Mouse (Mus musculus): ENCODE results near the gene Tmcc3. TPM values are rescaled to one million over a fixed set of nuclear protein-coding genes. Genes with fewer than 3 reads are reported as not detected.

Tmcc3 gene
- polyA plus RNA-seq, 1 experiment from 2014 or later, result 16.9 TPM

DNA sequence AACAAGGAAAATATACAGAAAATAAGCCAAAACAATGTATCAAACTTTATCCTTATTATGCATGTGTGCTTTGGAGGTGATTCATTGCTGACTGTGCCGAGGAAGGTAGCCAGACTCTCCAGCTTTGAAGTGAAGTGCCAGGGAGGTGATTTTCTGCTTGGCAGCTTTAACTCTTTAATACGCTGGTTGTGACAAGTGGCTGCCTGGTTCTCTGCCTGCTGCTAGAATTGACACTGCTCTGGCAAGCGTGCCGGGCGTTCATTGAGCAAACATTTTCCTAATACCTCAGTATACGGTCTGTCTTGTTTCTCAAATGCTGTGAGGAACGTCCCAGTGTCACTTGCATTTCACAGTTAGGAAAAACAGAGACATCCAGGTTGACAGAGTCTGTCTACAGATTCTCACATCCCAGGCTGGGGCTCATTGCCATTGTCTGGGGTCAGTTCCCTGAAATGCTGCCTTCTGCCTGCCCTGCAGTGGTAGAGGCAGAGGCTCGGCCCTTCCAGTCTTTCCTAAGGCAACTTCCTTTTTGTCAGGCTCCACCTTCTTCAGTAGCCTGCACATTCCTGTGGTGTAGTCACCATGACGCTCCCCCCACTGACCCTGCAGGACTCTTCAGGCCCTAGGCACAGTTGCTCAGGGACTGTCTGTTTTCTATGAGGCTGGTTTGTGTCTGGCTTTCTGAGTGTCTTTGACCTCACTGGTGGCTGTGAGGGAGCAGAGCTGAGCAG is 69.1 kb downstream of the Tmcc3 start:
- no peak for ATAC-seq (ENCODE audit: low FRiP score, low read depth)
- Histone ChIP-seq H3K27me3 (no peaks in the 10 kb centered on the region), H3K27ac (replicated peaks) (no peak overlapping the region), H3K4me1 (replicated peaks) (peaks cover 21% of the 10 kb centered on the region), H3K4me3 (no peak overlapping the region), H3K4me2 (no peak overlapping the region), H3K9me3 (peaks cover 6% of the 10 kb centered on the region; the same call in 1 of the 2 replicates), H3K9ac (no peak overlapping the region), H3K36me3 (no peaks in the 10 kb centered on the region)
- 58% methylated on average over 9 of the region's 9 CpGs for WGBS

DNA sequence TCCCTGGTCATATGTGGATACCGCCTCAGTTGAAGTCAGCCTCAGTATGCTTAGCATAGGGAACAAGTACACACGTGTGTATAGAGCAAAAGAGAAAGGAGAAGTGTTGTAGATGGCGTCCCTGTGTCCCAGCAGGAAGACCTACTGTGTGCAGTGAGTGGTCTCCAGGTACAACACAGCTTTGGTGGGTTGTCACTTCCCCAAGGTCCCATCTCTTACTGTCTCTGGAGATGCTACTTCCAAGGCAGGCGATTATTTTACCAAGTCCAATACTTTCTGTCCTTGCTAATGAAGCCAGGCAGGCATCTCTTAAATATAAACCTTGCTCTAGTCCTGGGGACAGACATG is 69.6 kb downstream of the Tmcc3 start:
- no peak overlapping the region for H3K4me3 ChIP-seq
- WGBS, result 83% methylated on average over 4 of the region's 4 CpGs
- H3K27me3 ChIP-seq, result no peaks in the 10 kb centered on the region
- H3K9ac ChIP-seq, result no peak overlapping the region
- ATAC-seq (ENCODE audit: low FRiP score, low read depth), result no peak
- no peak overlapping the region for H3K27ac ChIP-seq (replicated peaks)
- peaks cover 21% of the 10 kb centered on the region for H3K4me1 ChIP-seq (replicated peaks)
- H3K4me2 ChIP-seq, result no peak overlapping the region
- H3K36me3 ChIP-seq, result no peaks in the 10 kb centered on the region
- H3K9me3 ChIP-seq, result peaks cover 8% of the 10 kb centered on the region; the same call in 1 of the 2 replicates

GRCm38 (mm10) chr10:94382618-94383017 is 70.9 kb downstream of the Tmcc3 start:
- Histone ChIP-seq H3K27ac (replicated peaks) (no peak overlapping the region), H3K36me3 (no peaks in the 10 kb centered on the region), H3K27me3 (no peaks in the 10 kb centered on the region), H3K9me3 (peaks cover 8% of the 10 kb centered on the region; the same call in 1 of the 2 replicates), H3K4me2 (no peak overlapping the region), H3K4me3 (no peak overlapping the region), H3K9ac (no peak overlapping the region), H3K4me1 (replicated peaks) (peaks cover 20% of the 10 kb centered on the region)
- no peak for ATAC-seq (ENCODE audit: low FRiP score, low read depth)
- 57% methylated on average over 14 of the region's 14 CpGs for WGBS

- H3K27ac ChIP-seq (replicated peaks), result no peak overlapping the region
- H3K9ac ChIP-seq, result no peak overlapping the region
These were observed 71.8 kb downstream of the Tmcc3 start for GRCm38 (mm10) chr10:94383565-94383964.

GRCm38 (mm10) chr10:94389219-94389618 is 77.5 kb downstream of the Tmcc3 start:
- Histone ChIP-seq H3K27me3 (no peaks in the 10 kb centered on the region), H3K36me3 (no peaks in the 10 kb centered on the region), H3K4me1 (replicated peaks) (no peaks in the 10 kb centered on the region), H3K9me3 (0 out of 2 replicates have a peak, but pooled peaks cover 8% of the 10 kb centered on the region), H3K4me3 (no peak overlapping the region), H3K27ac (replicated peaks) (no peak overlapping the region), H3K4me2 (no peak overlapping the region), H3K9ac (no peak overlapping the region)
- ATAC-seq (ENCODE audit: low FRiP score, low read depth), result no peak
- 71% methylated on average over 6 of the region's 6 CpGs for WGBS

More at GRCm38 (mm10) chr10:94383565-94383964, 71.8 kb downstream of the Tmcc3 start:
- no peak overlapping the region for H3K4me3 ChIP-seq
- no peaks in the 10 kb centered on the region for H3K36me3 ChIP-seq
- H3K4me1 ChIP-seq (replicated peaks), result peaks cover 10% of the 10 kb centered on the region
- ATAC-seq (ENCODE audit: low FRiP score, low read depth), result no peak
- H3K9me3 ChIP-seq, result peaks cover 8% of the 10 kb centered on the region; the same call in 1 of the 2 replicates
- WGBS, result 77% methylated on average over 6 of the region's 6 CpGs
- no peak overlapping the region for H3K4me2 ChIP-seq
- H3K27me3 ChIP-seq, result no peaks in the 10 kb centered on the region

DNA sequence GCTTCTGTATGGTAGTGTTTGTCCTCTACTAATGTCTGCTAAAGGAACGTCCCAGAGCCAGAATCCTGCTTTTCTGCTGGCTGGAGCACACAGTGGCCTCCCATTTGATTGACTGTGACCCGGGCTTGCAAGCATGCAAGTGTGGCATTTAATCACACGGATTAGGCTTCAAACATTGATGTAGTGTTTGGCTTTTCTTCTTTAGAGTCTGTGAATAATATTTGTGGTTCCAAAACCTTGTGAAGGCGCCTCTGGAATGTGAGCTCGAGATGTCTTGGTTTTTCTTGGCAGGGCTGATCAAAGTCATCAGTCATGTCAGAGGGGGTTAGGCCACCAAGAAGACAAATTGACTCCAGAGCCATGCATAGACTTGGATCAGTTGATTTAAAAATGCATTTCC is 79.3 kb downstream of the Tmcc3 start:
- WGBS, result 80% methylated on average over 5 of the region's 5 CpGs

GRCm38 (mm10) chr10:94394286-94394685 is 82.5 kb downstream of the Tmcc3 start:
- no peak for ATAC-seq (ENCODE audit: low FRiP score, low read depth)
- Histone ChIP-seq H3K27me3 (no peaks in the 10 kb centered on the region), H3K36me3 (no peaks in the 10 kb centered on the region), H3K9me3 (no peaks in the 10 kb centered on the region), H3K4me1 (replicated peaks) (0 out of 2 replicates have a peak, but pooled peaks cover 5% of the 10 kb centered on the region), H3K27ac (replicated peaks) (no peak overlapping the region), H3K4me3 (no peak overlapping the region), H3K4me2 (no peak overlapping the region), H3K9ac (no peak overlapping the region)

More for the DNA sequence above, 79.3 kb downstream of the Tmcc3 start:
- Histone ChIP-seq H3K4me1 (replicated peaks) (no peaks in the 10 kb centered on the region), H3K27me3 (no peaks in the 10 kb centered on the region), H3K9ac (no peak overlapping the region), H3K4me2 (no peak overlapping the region), H3K9me3 (no peaks in the 10 kb centered on the region), H3K36me3 (no peaks in the 10 kb centered on the region), H3K27ac (replicated peaks) (no peak overlapping the region), H3K4me3 (no peak overlapping the region)
- ATAC-seq (ENCODE audit: low FRiP score, low read depth), result no peak

GRCm38 (mm10) chr10:94397833-94398596 is 86.3 kb downstream of the Tmcc3 start:
- no peak overlapping the region for H3K27ac ChIP-seq (replicated peaks)
- no peaks in the 10 kb centered on the region for H3K36me3 ChIP-seq
- no peaks in the 10 kb centered on the region for H3K9me3 ChIP-seq
- ATAC-seq (ENCODE audit: low FRiP score, low read depth), result no peak
- no peak overlapping the region for H3K9ac ChIP-seq
- H3K27me3 ChIP-seq, result no peaks in the 10 kb centered on the region
- 0 out of 2 replicates have a peak, but pooled peaks cover 5% of the 10 kb centered on the region for H3K4me1 ChIP-seq (replicated peaks)
- H3K4me3 ChIP-seq, result no peak overlapping the region
- no peak overlapping the region for H3K4me2 ChIP-seq
- WGBS, result 61% methylated on average over 11 of the region's 11 CpGs

GRCm38 (mm10) chr10:94400895-94401294 is 89.1 kb downstream of the Tmcc3 start:
- ATAC-seq (ENCODE audit: low FRiP score, low read depth), result no peak
- no peak overlapping the region for H3K27ac ChIP-seq (replicated peaks)
- no peaks in the 10 kb centered on the region for H3K36me3 ChIP-seq
- no peak overlapping the region for H3K4me2 ChIP-seq
- no peaks in the 10 kb centered on the region for H3K9me3 ChIP-seq
- no peaks in the 10 kb centered on the region for H3K27me3 ChIP-seq
- 85% methylated on average over 8 of the region's 8 CpGs for WGBS
- no peak overlapping the region for H3K9ac ChIP-seq
- 0 out of 2 replicates have a peak, but pooled peaks cover 5% of the 10 kb centered on the region for H3K4me1 ChIP-seq (replicated peaks)
- no peak overlapping the region for H3K4me3 ChIP-seq

DNA sequence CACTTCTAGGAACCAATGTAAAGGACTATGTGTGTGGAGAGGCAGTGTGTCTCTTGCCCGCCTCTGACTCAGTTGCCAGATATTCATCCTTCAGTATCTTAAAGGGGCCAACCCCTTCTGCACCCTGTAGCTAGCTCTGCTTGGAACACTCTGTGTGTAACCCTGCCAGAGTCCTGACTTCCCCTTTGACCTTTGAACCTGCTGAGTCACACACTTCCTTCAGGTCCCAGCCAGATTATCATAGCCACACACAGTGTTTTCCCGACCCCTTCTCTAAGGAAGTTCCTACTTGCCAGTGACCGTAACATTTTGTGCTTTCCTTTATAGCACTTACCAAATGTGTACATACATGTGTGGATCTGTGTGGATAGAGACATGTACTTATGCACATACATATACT is 93.7 kb downstream of the Tmcc3 start:
- ATAC-seq (ENCODE audit: low FRiP score, low read depth), result no peak
- Histone ChIP-seq H3K27ac (replicated peaks) (no peak overlapping the region), H3K4me3 (no peak overlapping the region), H3K27me3 (no peaks in the 10 kb centered on the region), H3K9ac (no peak overlapping the region), H3K36me3 (no peaks in the 10 kb centered on the region), H3K4me1 (replicated peaks) (peaks cover 7% of the 10 kb centered on the region), H3K9me3 (no peaks in the 10 kb centered on the region), H3K4me2 (no peak overlapping the region)
- WGBS, result 68% methylated on average over 3 of the region's 3 CpGs

- peaks cover 7% of the 10 kb centered on the region for H3K4me1 ChIP-seq (replicated peaks)
- no peak overlapping the region for H3K4me3 ChIP-seq
- no peak overlapping the region for H3K27ac ChIP-seq (replicated peaks)
- 90% methylated on average over 7 of the region's 7 CpGs for WGBS
- H3K36me3 ChIP-seq, result no peaks in the 10 kb centered on the region
- H3K4me2 ChIP-seq, result no peak overlapping the region
- no peak for ATAC-seq (ENCODE audit: low FRiP score, low read depth)
- no peaks in the 10 kb centered on the region for H3K27me3 ChIP-seq
- no peak overlapping the region for H3K9ac ChIP-seq
- no peaks in the 10 kb centered on the region for H3K9me3 ChIP-seq
These were observed 95.1 kb downstream of the Tmcc3 start for GRCm38 (mm10) chr10:94406821-94407220.

DNA sequence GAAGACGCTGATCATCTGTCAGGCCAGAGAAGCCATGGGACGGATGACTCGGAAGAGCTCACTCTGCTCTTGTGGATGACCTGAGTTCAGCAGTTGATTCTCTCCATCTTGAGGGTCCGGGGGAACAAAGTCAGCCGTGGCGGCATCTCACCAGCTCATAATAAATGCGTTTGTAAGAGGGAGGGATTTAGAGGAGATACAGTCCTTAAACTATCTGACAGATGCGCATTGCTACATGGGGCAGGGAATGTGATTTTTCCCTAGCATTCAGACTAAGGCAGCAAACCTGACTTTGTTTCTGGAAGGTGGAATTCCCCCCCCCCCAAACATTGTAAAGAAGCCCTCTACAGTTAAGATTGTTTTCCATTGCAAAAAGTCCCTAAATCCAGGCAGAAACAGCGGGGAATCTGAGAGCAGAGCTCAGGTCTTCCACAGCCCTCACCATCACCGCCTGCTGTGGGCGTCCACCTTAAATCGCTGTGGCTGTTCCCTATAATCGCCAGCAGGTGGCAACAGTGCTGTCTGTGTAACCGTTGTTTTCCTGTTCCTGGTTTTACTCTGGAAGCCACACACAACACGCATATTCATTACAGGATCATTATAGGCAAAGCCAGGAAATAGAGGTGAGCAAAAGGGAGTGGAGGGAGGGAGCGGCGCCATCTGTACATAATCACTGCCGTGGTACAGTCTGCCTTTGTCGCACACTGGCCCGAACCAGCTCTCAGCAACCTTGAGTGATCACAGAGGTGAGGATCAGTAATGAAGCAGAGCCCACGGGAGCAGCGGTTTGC is 96.8 kb downstream of the Tmcc3 start:
- Histone ChIP-seq H3K4me3 (peak overlapping the region; percentile 32), H3K4me2 (peak overlapping the region; percentile 53), H3K9ac (peak overlapping the region; percentile 39), H3K36me3 (no peaks in the 10 kb centered on the region), H3K4me1 (replicated peaks) (peaks cover 10% of the 10 kb centered on the region), H3K27ac (replicated peaks) (0 out of 2 replicates have a peak overlapping the region, but pooled peaks have one; percentile 34), H3K27me3 (no peaks in the 10 kb centered on the region), H3K9me3 (no peaks in the 10 kb centered on the region)
- peak; percentile 77 for ATAC-seq (ENCODE audit: low FRiP score, low read depth)
- WGBS, result 24% methylated on average over 22 of the region's 22 CpGs
